Mouse (Mus musculus) forebrain, postnatal 0 days (tissue): ENCODE measurements around the gene Bpifb1. TPM values are rescaled to one million over a fixed set of nuclear protein-coding genes. Genes with fewer than 3 reads are reported as not detected.
"Not testable (repeated sequence)": the region's sequence is repeated elsewhere in the genome, so short reads cannot be mapped to it uniquely, and the experiment has no call there.

ENCODE experiments used
- ATAC-seq: fragments of 200-750 bp; cut with Nextera tagmentation; 2 replicates; pipeline ENCODE4 v1.8.0; 2017; ENCODE audit warnings: mild to moderate bottlenecking, moderate library complexity
- DNase-seq: peaks from one replicate; pipeline ENCODE4 v3.0.0-alpha.2; 2015
- H3K27ac ChIP-seq: fragments of 300-500 bp; sonication (generic); 2 replicates; pipeline ENCODE4 v1.5.1; 2014; ENCODE audit warnings: low read depth, mild to moderate bottlenecking, antibody characterized with exemption, low read length, moderate library complexity, mixed read lengths
- H3K27me3 ChIP-seq: fragments of 300-500 bp; sonication (generic); 2 replicates; pipeline ENCODE4 v1.6.1; 2014; ENCODE audit warnings: mild to moderate bottlenecking, low read length, mixed read lengths; ENCODE audit not compliant: insufficient read depth
- H3K36me3 ChIP-seq: fragments of 300-500 bp; sonication (generic); 2 replicates; pipeline ENCODE4 v1.6.1; 2014; ENCODE audit warnings: mild to moderate bottlenecking, moderate library complexity; ENCODE audit not compliant: insufficient read depth
- H3K4me1 ChIP-seq: fragments of 300-500 bp; sonication (generic); 2 replicates; pipeline ENCODE4 v1.6.1; 2014; ENCODE audit warnings: antibody characterized with exemption; ENCODE audit not compliant: insufficient read depth
- H3K4me2 ChIP-seq: fragments of 300-500 bp; sonication (generic); 2 replicates; pipeline ENCODE4 v1.6.1; 2014; ENCODE audit warnings: low read depth, mild to moderate bottlenecking, moderate library complexity
- H3K4me3 ChIP-seq: fragments of 300-500 bp; sonication (generic); 2 replicates; pipeline ENCODE4 v1.5.1; 2014; ENCODE audit warnings: low read depth, low read length, mixed read lengths
- H3K9ac ChIP-seq: fragments of 300-500 bp; sonication (generic); 2 replicates; pipeline ENCODE4 v1.6.1; 2014; ENCODE audit warnings: mild to moderate bottlenecking
- H3K9me3 ChIP-seq: fragments of 300-500 bp; sonication (generic); 2 replicates; pipeline ENCODE4 v1.6.1; 2016; ENCODE audit warnings: low read length
- CTCF ChIP-seq: sonication (generic); IDR thresholded peaks from 2 replicates; pipeline ENCODE4 v1.5.1; 2016; ENCODE audit warnings: antibody characterized with exemption, control low read depth, low read depth
- WGBS: fragments of 180-500 bp; shearing (Covaris S2); extraction: QIAGEN DNeasy Blood & Tissue Kit; methylation state at CpG from one replicate; pipeline ENCODE4 v1.1.7; 2014; 5-methylcytosine and 5-hydroxymethylcytosine counted together
- polyA plus RNA-seq: library from polyadenylated mRNA; unstranded; fragments of >200 nt; fragmentation: Nextera tagmentation; extraction: Ambion mirVana; gene quantifications from 2 replicates; pipeline ENCODE4 v1.2.1, GENCODE M21; 2015
- total RNA-seq: library from RNA; depleted of rRNA; stranded (reverse); fragments of >200 nt; gene quantifications from 2 replicates; pipeline ENCODE4 v1.2.3, GENCODE M21; 2014

Bpifb1 gene
- total and polyA plus RNA-seq, 2 experiments from 2014 or later: 0.33 to 0.92 TPM

DNA sequence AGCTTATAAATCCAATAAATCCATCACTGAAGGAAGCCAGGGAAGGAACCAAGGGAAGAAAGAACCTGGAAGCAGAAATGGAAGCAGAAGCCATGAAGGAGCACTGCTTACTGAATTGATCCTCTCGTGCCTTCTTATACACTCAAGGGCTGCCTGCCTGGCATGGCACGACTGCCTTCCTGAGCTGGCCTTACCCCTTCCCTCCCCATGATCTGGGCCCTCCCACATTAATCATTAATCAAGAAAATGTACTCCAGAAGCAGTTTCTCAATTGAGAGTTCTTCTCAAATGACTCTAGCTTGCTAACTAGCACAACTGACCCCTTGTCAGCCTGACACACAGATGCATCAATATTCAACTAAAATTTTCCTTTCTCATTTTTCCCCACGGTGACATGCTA, 21.4 kb upstream of the Bpifb1 start:
- no peak for TF ChIP-seq CTCF
- ATAC-seq: no peak
- Histone ChIP-seq H3K36me3 (no peaks in the 10 kb centered on the region), H3K4me3 (no peak overlapping the region), H3K4me1 (no peaks in the 10 kb centered on the region), H3K27me3 (no peaks in the 10 kb centered on the region), H3K4me2 (no peak overlapping the region), H3K9me3 (no peaks in the 10 kb centered on the region), H3K27ac (no peak overlapping the region), H3K9ac (no peak overlapping the region)
- 82% methylated on average over 3 of the region's 3 CpGs for WGBS
- no peak for DNase-seq

- Histone ChIP-seq H3K9ac (no peak overlapping the region), H3K36me3 (no peaks in the 10 kb centered on the region), H3K27ac (no peak overlapping the region), H3K27me3 (no peaks in the 10 kb centered on the region), H3K9me3 (no peaks in the 10 kb centered on the region), H3K4me1 (no peaks in the 10 kb centered on the region), H3K4me2 (no peak overlapping the region), H3K4me3 (no peak overlapping the region)
- TF ChIP-seq CTCF: no peak
- DNase-seq (no peak), ATAC-seq (no peak)
- 75% methylated on average over 6 of the region's 6 CpGs for WGBS
These were observed 19.0 kb upstream of the Bpifb1 start for GRCm38 (mm10) chr2:154171621-154172020.

DNA sequence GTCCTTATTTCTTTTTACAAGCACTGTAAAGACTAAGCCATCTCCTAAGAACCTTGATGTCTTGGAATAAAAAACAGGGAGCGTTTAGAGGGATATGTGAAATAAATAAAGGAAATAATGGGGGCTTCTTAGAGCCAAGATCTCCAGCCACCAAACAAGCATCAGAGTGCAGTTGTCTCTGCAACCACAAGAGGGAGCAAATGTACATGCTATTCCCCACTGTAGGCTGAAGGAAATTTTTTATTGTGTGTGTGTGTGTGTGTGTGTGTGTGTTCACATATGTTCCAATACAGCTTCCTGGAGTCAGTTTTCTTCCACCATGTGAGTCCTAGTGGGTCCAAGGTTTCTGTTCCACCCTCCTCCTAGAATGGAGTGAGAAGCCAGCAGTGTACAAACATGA, 17.3 kb upstream of the Bpifb1 start:
- no peak overlapping the region for H3K27ac ChIP-seq
- no peak overlapping the region for H3K4me3 ChIP-seq
- no peaks in the 10 kb centered on the region for H3K9me3 ChIP-seq
- TF ChIP-seq CTCF: peak; percentile 86
- H3K4me1 ChIP-seq: no peaks in the 10 kb centered on the region
- peak; percentile 66 for DNase-seq
- H3K27me3 ChIP-seq: no peaks in the 10 kb centered on the region
- H3K9ac ChIP-seq: no peak overlapping the region
- no peak overlapping the region for H3K4me2 ChIP-seq
- ATAC-seq: no peak
- 42% methylated on average over 1 of the region's 1 CpGs for WGBS
- H3K36me3 ChIP-seq: no peaks in the 10 kb centered on the region

- H3K27ac ChIP-seq, H3K4me1 ChIP-seq, DNase-seq, ATAC-seq, H3K9ac ChIP-seq, H3K27me3 ChIP-seq, H3K9me3 ChIP-seq, H3K4me2 ChIP-seq, H3K4me3 ChIP-seq, H3K36me3 ChIP-seq: not testable (repeated sequence)
- 83% methylated on average over 7 of the region's 7 CpGs for WGBS
These were observed 8.7 kb upstream of the Bpifb1 start for GRCm38 (mm10) chr2:154181900-154182299.

DNA sequence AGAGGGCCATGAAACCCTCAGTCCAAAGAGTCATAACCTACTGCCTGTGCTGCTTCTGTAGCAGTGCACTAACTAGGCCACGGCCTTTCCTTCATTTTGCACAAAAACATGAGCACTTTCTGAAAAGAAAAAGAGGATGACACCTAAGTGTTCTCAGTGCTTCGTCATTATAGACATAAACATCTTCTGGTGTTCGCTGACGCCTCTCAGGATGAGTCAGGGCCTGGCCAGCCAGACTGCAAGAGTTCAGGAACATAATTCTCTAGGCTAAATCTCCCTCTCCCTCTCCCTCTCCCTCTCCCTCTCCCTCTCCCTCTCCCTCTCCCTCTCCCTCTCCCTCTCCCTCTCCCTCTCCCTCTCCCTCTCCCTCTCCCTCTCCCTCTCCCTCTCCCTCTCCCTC, 7.6 kb upstream of the Bpifb1 start:
- not testable (repeated sequence) for H3K9me3 ChIP-seq, H3K4me3 ChIP-seq, H3K27ac ChIP-seq, DNase-seq, H3K4me1 ChIP-seq, H3K9ac ChIP-seq, H3K4me2 ChIP-seq, H3K36me3 ChIP-seq, H3K27me3 ChIP-seq, ATAC-seq
- 78% methylated on average over 4 of the region's 4 CpGs for WGBS

DNA sequence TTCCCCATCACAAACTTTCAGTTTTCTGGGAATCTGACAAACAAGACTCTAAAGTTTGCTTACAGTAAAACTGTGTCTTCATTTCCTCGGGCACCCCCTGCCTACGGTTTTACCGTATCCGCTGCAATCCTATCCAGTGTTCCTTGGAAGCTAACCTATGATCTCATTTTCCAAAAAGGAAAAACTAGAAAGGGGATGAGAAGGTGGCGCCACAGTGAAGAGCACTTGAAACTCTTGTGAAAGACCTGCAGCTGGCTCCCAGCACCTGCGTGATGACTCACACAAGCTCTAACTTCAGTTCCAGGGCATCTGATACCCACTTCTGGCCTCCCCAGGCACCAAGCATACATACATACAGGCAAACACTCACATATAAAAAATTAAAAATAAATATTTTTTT, 5.3 kb upstream of the Bpifb1 start:
- Histone ChIP-seq H3K36me3 (no peaks in the 10 kb centered on the region), H3K27ac (no peak overlapping the region), H3K27me3 (no peaks in the 10 kb centered on the region), H3K4me1 (no peaks in the 10 kb centered on the region), H3K4me3 (no peak overlapping the region), H3K9ac (no peak overlapping the region), H3K9me3 (no peaks in the 10 kb centered on the region), H3K4me2 (no peak overlapping the region)
- TF ChIP-seq CTCF: no peak
- ATAC-seq: no peak
- WGBS: 80% methylated on average over 6 of the region's 6 CpGs
- DNase-seq: no peak

DNA sequence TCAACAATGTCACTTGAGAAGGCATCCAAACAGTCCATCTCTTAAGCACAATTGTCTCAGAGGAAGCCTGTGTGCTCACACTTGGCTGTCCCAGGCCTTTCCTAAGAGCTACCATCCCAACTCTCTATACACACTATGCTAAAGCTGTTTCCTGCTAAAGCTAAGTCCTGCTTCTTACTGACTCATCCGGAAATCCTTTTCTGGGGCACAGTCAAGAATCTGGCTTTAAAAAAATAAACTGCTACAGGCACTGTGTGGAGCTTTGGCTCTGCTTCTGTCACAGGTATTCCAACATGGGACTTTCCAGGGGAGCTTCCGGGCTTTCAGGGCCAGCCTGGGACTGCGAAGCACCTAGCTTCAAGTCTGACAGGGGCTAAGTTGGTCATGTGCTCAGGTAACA, 4.9 kb upstream of the Bpifb1 start:
- DNase-seq (no peak), ATAC-seq (no peak)
- Histone ChIP-seq H3K9ac (no peak overlapping the region), H3K36me3 (no peaks in the 10 kb centered on the region), H3K4me1 (no peaks in the 10 kb centered on the region), H3K27me3 (no peaks in the 10 kb centered on the region), H3K4me2 (no peak overlapping the region), H3K4me3 (no peak overlapping the region), H3K9me3 (no peaks in the 10 kb centered on the region), H3K27ac (no peak overlapping the region)
- WGBS: 76% methylated on average over 3 of the region's 3 CpGs
- no peak for TF ChIP-seq CTCF

GRCm38 (mm10) chr2:154187468-154187867, 3.1 kb upstream of the Bpifb1 start:
- no peak for ATAC-seq
- DNase-seq: no peak
- Histone ChIP-seq H3K36me3 (no peaks in the 10 kb centered on the region), H3K4me2 (no peak overlapping the region), H3K9me3 (no peaks in the 10 kb centered on the region), H3K9ac (no peak overlapping the region), H3K27me3 (no peaks in the 10 kb centered on the region), H3K4me1 (no peaks in the 10 kb centered on the region), H3K27ac (no peak overlapping the region), H3K4me3 (no peak overlapping the region)
- TF ChIP-seq CTCF: peak; percentile 38
- 48% methylated on average over 5 of the region's 5 CpGs for WGBS
